Mouse (Mus musculus): ENCODE measurements around the gene Ubqln3. TPM values are rescaled to one million over a fixed set of nuclear protein-coding genes. Genes with fewer than 3 reads are reported as not detected.

Gene Ubqln3
- not detected in 2 replicates for total RNA-seq (2021)
- long read RNA-seq, experiment 1 = 0 reads
- long read RNA-seq, experiment 2 = 0 reads

GRCm38 (mm10) chr7:104143179-104143578, at the start of gene Ubqln3:
TSS of gene Ubqln3 (minus strand) at chr7:104143279.
- no peak for DNase-seq

GRCm38 (mm10) chr7:104191275-104191674, 48.2 kb upstream of the Ubqln3 start:
- DNase-seq = no peak

GRCm38 (mm10) chr7:104183292-104183691, 40.2 kb upstream of the Ubqln3 start, which contains the start of gene Olfr648:
TSS of gene Olfr648 (minus strand) at chr7:104183392.
- DNase-seq = no peak

- DNase-seq = no peak
These were observed 36.0 kb upstream of the Ubqln3 start for GRCm38 (mm10) chr7:104179074-104179473.

- DNase-seq = no peak
These were observed 35.5 kb upstream of the Ubqln3 start for GRCm38 (mm10) chr7:104178422-104179054.

GRCm38 (mm10) chr7:104175085-104175484, 32.0 kb upstream of the Ubqln3 start:
- DNase-seq = no peak

GRCm38 (mm10) chr7:104169634-104170204, 26.6 kb upstream of the Ubqln3 start:
- DNase-seq = no peak

- DNase-seq = no peak
These were observed 24.0 kb upstream of the Ubqln3 start for GRCm38 (mm10) chr7:104167105-104167504.

- no peak for DNase-seq
These were observed 7.4 kb upstream of the Ubqln3 start, which contains the start of gene Ubqlnl for GRCm38 (mm10) chr7:104150456-104150855. TSS of gene Ubqlnl (minus strand) at chr7:104150556.

GRCm38 (mm10) chr7:104137305-104137704, 5.8 kb downstream of the Ubqln3 start, which contains the start of gene Olfr643:
TSS of gene Olfr643 (minus strand) at chr7:104137405.
- no peak for DNase-seq

GRCm38 (mm10) chr7:104129726-104130125, 13.4 kb downstream of the Ubqln3 start, which contains the start of gene Ubqln5:
TSS of gene Ubqln5 (minus strand) at chr7:104129826.
- DNase-seq = no peak

- no peak for DNase-seq
These were observed 38.4 kb downstream of the Ubqln3 start, which contains the start of gene Olfr646 for GRCm38 (mm10) chr7:104104757-104104972. TSS of gene Olfr646 (plus strand) at chr7:104104873.

GRCm38 (mm10) chr7:104103913-104104756, 38.9 kb downstream of the Ubqln3 start:
- no peak for DNase-seq

Other genes starting within 250 kb of the Ubqln3 start
- not detected in 2 replicates for gene Olfr64, start 248.8 kb downstream of the Ubqln3 start, total RNA-seq (2021)
- not detected in 2 replicates for gene Olfr65, start 239.8 kb downstream of the Ubqln3 start, total RNA-seq (2021)
- gene Olfr631, start 214.5 kb downstream of the Ubqln3 start, total RNA-seq (2021) = not detected in 2 replicates
- gene Olfr632, start 208.9 kb downstream of the Ubqln3 start, total RNA-seq (2021) = not detected in 2 replicates
- not detected in 2 replicates for gene Olfr633, start 198.8 kb downstream of the Ubqln3 start, total RNA-seq (2021)
- gene Olfr635, start 172.1 kb downstream of the Ubqln3 start, total RNA-seq (2021) = not detected in 2 replicates
- not detected in 2 replicates for gene Olfr638, start 144.5 kb downstream of the Ubqln3 start, total RNA-seq (2021)
- not detected in 2 replicates for gene Olfr639, start 126.0 kb downstream of the Ubqln3 start, total RNA-seq (2021)
- gene Olfr640, start 117.7 kb downstream of the Ubqln3 start, total RNA-seq (2021) = not detected in 2 replicates
- gene Olfr641, start 107.8 kb downstream of the Ubqln3 start, total RNA-seq (2021) = not detected in 2 replicates
- gene Olfr642, start 90.6 kb downstream of the Ubqln3 start, total RNA-seq (2021) = not detected in 2 replicates
- gene 4930516K23Rik, start 81.8 kb downstream of the Ubqln3 start, total RNA-seq (2021) = not detected in 2 replicates
- not detected in 2 replicates for gene Olfr644, start 71.4 kb downstream of the Ubqln3 start, total RNA-seq (2021)
- not detected in 2 replicates for gene Olfr645, start 57.8 kb downstream of the Ubqln3 start, total RNA-seq (2021)
- not detected in 2 replicates for gene Olfr646, start 38.4 kb downstream of the Ubqln3 start, total RNA-seq (2021)
- not detected in 2 replicates for gene Ubqln5, start 13.5 kb downstream of the Ubqln3 start, total RNA-seq (2021)
- gene Olfr643, start 5.9 kb downstream of the Ubqln3 start, total RNA-seq (2021) = not detected in 2 replicates
- gene Ubqlnl, start 7.3 kb upstream of the Ubqln3 start, total RNA-seq (2021) = not detected in 2 replicates
- gene Olfm5, start 21.6 kb upstream of the Ubqln3 start, total RNA-seq (2021) = not detected in 2 replicates
- gene Olfr648, start 40.1 kb upstream of the Ubqln3 start, total RNA-seq (2021) = not detected in 2 replicates
- not detected in 2 replicates for gene Olfr649, start 52.7 kb upstream of the Ubqln3 start, total RNA-seq (2021)
- gene Trim6, start 75.5 kb upstream of the Ubqln3 start, total RNA-seq (2021) = 0.30 and 0.74 TPM in 2 replicates
- 5.9 and 7.7 TPM in 2 replicates for gene Trim34a, start 101.2 kb upstream of the Ubqln3 start, total RNA-seq (2021)
- 3.0 and 6.9 TPM in 2 replicates for gene Trim5, start 144.8 kb upstream of the Ubqln3 start, total RNA-seq (2021)
- 8.1 and 17.0 TPM in 2 replicates for gene Trim12a, start 172.2 kb upstream of the Ubqln3 start, total RNA-seq (2021)
- 0.38 and 0.52 TPM in 2 replicates for gene Trim34b, start 186.2 kb upstream of the Ubqln3 start, total RNA-seq (2021)
- gene Trim12c, start 210.1 kb upstream of the Ubqln3 start, total RNA-seq (2021) = 8.4 and 11.6 TPM in 2 replicates
- 0.53 TPM in 1 of 2 replicates, not detected in the other for gene Trim30b, start 226.6 kb upstream of the Ubqln3 start, total RNA-seq (2021)